Mouse (Mus musculus): ENCODE measurements around the gene Mef2d.

Gene Mef2d

GRCm38 (mm10) chr3:88208226-88208720 lies 66.1 kb downstream of the Mef2d start:
- DNase-seq (ENCODE audit: low spot score) = no peak

GRCm38 (mm10) chr3:88209306-88209705 lies 67.1 kb downstream of the Mef2d start:
- DNase-seq (ENCODE audit: low spot score) = no peak

- no peak for DNase-seq (ENCODE audit: low spot score)
Measured at GRCm38 (mm10) chr3:88210121-88210520, 67.9 kb downstream of the Mef2d start.

- no peak for DNase-seq (ENCODE audit: low spot score)
Measured at GRCm38 (mm10) chr3:88210918-88211317, 68.7 kb downstream of the Mef2d start.

GRCm38 (mm10) chr3:88212356-88212755 lies 70.2 kb downstream of the Mef2d start:
- no peak for DNase-seq (ENCODE audit: low spot score)

- DNase-seq (ENCODE audit: low spot score) = no peak
Measured at GRCm38 (mm10) chr3:88213019-88213418, 70.8 kb downstream of the Mef2d start.

GRCm38 (mm10) chr3:88214197-88214938 lies 72.2 kb downstream of the Mef2d start:
- peak; percentile 25 for DNase-seq (ENCODE audit: low spot score)

- no peak for DNase-seq (ENCODE audit: low spot score)
Measured at GRCm38 (mm10) chr3:88214971-88215552, 72.9 kb downstream of the Mef2d start.

- DNase-seq (ENCODE audit: low spot score) = no peak
Measured at GRCm38 (mm10) chr3:88215553-88216004, 73.4 kb downstream of the Mef2d start.

- peak; percentile 18 for DNase-seq (ENCODE audit: low spot score)
Measured at GRCm38 (mm10) chr3:88216116-88216515, 73.9 kb downstream of the Mef2d start.

GRCm38 (mm10) chr3:88216534-88217326 lies 74.6 kb downstream of the Mef2d start:
- no peak for DNase-seq (ENCODE audit: low spot score)

- no peak for DNase-seq (ENCODE audit: low spot score)
Measured at GRCm38 (mm10) chr3:88217679-88218078, 75.5 kb downstream of the Mef2d start.

- DNase-seq (ENCODE audit: low spot score) = no peak
Measured at GRCm38 (mm10) chr3:88219940-88220339, 77.8 kb downstream of the Mef2d start.

GRCm38 (mm10) chr3:88220842-88221241 lies 78.7 kb downstream of the Mef2d start:
- DNase-seq (ENCODE audit: low spot score) = peak; percentile 71

Measured in testis, postnatal 14 days (tissue).